Mouse (Mus musculus): Measurements from ENCODE around the gene Acot2.

DNA sequence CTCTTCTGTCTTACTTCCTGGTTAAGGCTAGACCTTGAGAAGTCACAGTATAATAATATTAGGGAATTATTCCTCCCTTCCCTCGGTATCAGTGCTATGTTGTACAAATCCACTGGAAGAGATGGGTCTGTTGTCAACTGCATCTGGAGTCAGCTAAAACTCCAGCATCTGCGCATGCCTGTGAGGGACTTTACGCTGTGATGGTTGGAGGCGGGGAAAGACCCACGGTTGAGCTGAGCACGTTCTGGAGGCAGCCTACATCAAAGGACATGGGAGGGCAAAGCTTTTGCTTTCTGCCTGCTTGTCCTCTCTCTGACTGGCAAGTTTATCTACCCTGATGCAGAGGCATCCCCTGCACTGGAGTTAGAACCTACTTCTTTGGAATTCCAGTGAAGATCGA is 38.2 kb downstream of the Acot2 start:
- TF ChIP-seq CTCF (IDR thresholded peaks at IDR 0.05; ENCODE audit: insufficient read depth, low read depth, low read length) (no peak), POLR2A (IDR thresholded peaks at IDR 0.05; ENCODE audit: insufficient read depth, low read depth, low read length) (no peak)
